Mouse (Mus musculus): ENCODE data around the gene Thyn1. TPM values are rescaled to one million over a fixed set of nuclear protein-coding genes. Genes with fewer than 3 reads are reported as not detected.
A peak's percentile ranks its signal among the peaks of the same experiment; 100 is the strongest.

The Thyn1 gene
- polyA plus RNA-seq, 1 experiment from 2014 or later = 107 TPM

DNA sequence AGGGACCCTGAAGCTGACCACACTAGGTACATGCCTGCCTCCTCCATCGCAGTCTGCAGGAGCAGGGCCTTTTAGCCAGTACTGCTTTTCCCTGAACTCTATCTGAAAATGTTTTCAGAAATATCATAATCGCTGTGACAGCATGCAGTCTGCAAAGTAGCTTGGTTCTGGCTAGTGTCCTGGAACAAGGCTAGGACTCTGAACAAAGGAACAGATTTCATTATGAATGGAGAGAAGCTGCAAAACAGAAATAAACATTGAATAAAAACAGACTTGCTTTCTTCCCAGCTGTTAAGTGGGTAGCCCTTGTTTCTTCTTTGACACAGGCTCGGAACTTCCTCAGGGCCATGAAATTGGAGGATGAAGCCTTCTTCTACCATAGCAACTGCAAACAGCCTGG lies 5.7 kb downstream of the Thyn1 start:
- 95% methylated on average over 3 of the region's 3 CpGs for WGBS

DNA sequence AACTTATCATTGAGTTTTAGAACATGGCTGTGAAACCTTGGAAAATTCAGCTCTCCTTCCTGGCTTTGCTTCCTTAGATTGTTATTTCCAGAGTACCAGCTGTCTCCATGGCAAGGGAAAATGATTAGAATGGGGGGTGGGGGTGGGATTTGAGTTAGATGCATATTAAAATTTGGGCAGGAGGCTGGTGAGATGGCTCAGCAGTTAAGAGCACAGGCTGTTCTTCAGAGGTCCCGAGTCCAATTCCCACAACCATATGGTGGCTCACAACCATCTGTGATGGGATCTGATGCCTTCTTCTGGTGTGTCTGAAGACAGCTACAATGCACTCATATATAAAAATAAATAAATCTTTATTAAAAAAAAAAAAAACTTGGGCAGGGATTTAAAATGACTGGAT lies 6.4 kb downstream of the Thyn1 start:
- no peak overlapping the region for H3K4me3 ChIP-seq
- no peak overlapping the region for H3K9ac ChIP-seq
- no peaks in the 10 kb centered on the region for H3K27me3 ChIP-seq
- peaks cover 63% of the 10 kb centered on the region for H3K36me3 ChIP-seq
- H3K4me1 ChIP-seq = peaks cover under 1% of the 10 kb centered on the region
- no peak overlapping the region for H3K27ac ChIP-seq
- no peaks in the 10 kb centered on the region for H3K9me3 ChIP-seq
- ATAC-seq (ENCODE audit: insufficient number of reproducible peaks, low FRiP score, low TSS enrichment, low read depth) = no peak
- 77% methylated on average over 1 of the region's 1 CpGs for WGBS
- no peak overlapping the region for H3K4me2 ChIP-seq

More for the DNA sequence above, 5.7 kb downstream of the Thyn1 start:
- H3K27me3 ChIP-seq = no peaks in the 10 kb centered on the region
- no peak overlapping the region for H3K4me3 ChIP-seq
- H3K36me3 ChIP-seq = peaks cover 57% of the 10 kb centered on the region
- H3K4me2 ChIP-seq = no peak overlapping the region
- H3K27ac ChIP-seq = no peak overlapping the region
- no peaks in the 10 kb centered on the region for H3K9me3 ChIP-seq
- peaks cover 6% of the 10 kb centered on the region for H3K4me1 ChIP-seq
- no peak overlapping the region for H3K9ac ChIP-seq
- ATAC-seq (ENCODE audit: insufficient number of reproducible peaks, low FRiP score, low TSS enrichment, low read depth) = no peak

DNA sequence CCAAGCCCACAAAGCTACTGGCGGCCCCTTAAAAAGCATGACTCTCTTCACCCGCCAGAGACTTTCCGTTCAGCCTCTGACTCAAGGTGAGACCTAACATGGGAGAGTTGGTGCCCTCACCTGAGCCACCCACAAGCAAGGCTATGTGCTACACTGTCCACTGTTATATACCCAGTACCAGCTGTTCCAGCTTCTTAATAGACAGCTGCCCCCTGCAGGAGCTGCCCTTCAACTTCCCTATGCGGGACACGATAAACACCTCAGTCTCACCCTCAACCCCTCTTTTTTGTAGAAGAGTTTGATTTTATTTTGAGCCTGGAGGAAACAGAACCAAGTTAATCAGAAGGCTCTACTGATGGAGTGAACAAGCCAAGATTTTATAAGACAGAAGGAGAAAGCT lies 7.4 kb downstream of the Thyn1 start:
- Histone ChIP-seq H3K9me3 (no peaks in the 10 kb centered on the region), H3K4me2 (no peak overlapping the region), H3K27ac (no peak overlapping the region), H3K36me3 (peaks cover 72% of the 10 kb centered on the region), H3K4me1 (no peaks in the 10 kb centered on the region), H3K4me3 (no peak overlapping the region), H3K9ac (no peak overlapping the region), H3K27me3 (no peaks in the 10 kb centered on the region)
- ATAC-seq (ENCODE audit: insufficient number of reproducible peaks, low FRiP score, low TSS enrichment, low read depth) = no peak
- WGBS = 88% methylated on average over 5 of the region's 5 CpGs

DNA sequence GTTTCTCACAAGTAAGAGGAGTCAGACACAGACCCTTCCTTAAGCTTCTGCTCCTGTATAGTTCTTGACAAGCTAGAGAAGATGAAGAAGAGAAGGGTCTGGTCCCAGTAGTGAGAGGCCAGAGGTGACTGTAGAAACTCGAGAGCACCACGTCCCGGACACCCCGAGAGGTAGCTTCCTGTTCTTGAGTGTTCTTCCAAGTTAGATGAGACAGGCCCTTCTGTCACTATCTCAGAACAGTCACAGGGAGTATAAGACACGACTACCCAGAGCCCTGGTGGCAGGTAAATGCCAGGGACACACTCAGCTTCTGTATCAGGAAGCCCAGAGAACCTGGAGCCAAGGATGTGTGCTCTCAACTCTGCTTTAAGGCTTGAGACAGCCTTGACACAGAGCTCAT lies 9.7 kb downstream of the Thyn1 start:
- no peaks in the 10 kb centered on the region for H3K4me1 ChIP-seq
- no peaks in the 10 kb centered on the region for H3K27me3 ChIP-seq
- no peaks in the 10 kb centered on the region for H3K9me3 ChIP-seq
- H3K4me2 ChIP-seq = no peak overlapping the region
- ATAC-seq (ENCODE audit: insufficient number of reproducible peaks, low FRiP score, low TSS enrichment, low read depth) = no peak
- H3K27ac ChIP-seq = no peak overlapping the region
- H3K9ac ChIP-seq = no peak overlapping the region
- no peak overlapping the region for H3K4me3 ChIP-seq
- H3K36me3 ChIP-seq = peaks cover 88% of the 10 kb centered on the region
- 83% methylated on average over 5 of the region's 5 CpGs for WGBS

DNA sequence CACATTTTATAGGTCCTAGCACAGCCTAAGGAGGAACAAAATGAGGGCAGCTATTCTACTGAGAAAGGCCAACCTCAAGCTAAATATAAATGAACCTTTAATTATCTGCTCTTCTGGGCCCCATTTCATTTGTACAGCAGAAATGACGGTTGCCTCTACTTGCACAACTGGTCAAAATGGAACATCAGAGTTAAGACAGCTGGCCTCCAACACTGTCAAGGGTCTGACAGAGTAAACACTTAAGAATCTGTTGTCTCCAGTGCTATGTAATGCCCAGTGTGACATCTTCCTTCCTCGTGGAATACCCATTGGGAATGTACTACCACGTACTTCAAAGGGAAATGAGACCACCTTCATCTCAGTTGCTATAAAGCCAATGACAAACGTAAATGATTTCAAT lies 12.1 kb downstream of the Thyn1 start:
- no peaks in the 10 kb centered on the region for H3K9me3 ChIP-seq
- no peaks in the 10 kb centered on the region for H3K27me3 ChIP-seq
- H3K9ac ChIP-seq = no peak overlapping the region
- H3K4me2 ChIP-seq = no peak overlapping the region
- H3K36me3 ChIP-seq = peaks cover 94% of the 10 kb centered on the region
- WGBS = 89% methylated on average over 4 of the region's 4 CpGs
- H3K27ac ChIP-seq = no peak overlapping the region
- no peak for ATAC-seq (ENCODE audit: insufficient number of reproducible peaks, low FRiP score, low TSS enrichment, low read depth)
- no peak overlapping the region for H3K4me3 ChIP-seq
- no peaks in the 10 kb centered on the region for H3K4me1 ChIP-seq

DNA sequence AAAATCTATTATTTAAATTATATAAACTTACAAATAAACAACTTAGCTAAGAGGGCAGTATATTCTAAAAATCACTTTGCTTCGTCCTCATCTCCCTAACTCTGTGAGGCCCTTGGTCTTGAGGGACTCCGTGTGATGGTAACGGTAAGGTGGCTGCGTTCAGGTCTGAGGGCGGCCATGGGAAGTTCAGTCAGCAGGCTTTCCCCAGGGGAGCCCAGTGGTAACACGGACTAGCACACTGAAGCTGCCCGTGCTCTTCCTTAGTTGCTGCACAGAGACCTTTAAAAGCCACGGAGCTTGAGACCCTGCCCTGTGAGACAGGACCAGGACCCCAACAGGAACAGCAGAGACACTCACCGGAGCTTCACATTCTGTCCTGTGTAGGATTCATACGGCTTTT lies 19.5 kb downstream of the Thyn1 start:
- H3K9me3 ChIP-seq = no peaks in the 10 kb centered on the region
- H3K27me3 ChIP-seq = no peaks in the 10 kb centered on the region
- H3K27ac ChIP-seq = no peak overlapping the region
- no peak for ATAC-seq (ENCODE audit: insufficient number of reproducible peaks, low FRiP score, low TSS enrichment, low read depth)
- no peak overlapping the region for H3K4me2 ChIP-seq
- H3K9ac ChIP-seq = no peak overlapping the region
- peaks cover 59% of the 10 kb centered on the region for H3K36me3 ChIP-seq
- H3K4me3 ChIP-seq = no peak overlapping the region
- H3K4me1 ChIP-seq = no peaks in the 10 kb centered on the region
- 93% methylated on average over 10 of the region's 10 CpGs for WGBS

DNA sequence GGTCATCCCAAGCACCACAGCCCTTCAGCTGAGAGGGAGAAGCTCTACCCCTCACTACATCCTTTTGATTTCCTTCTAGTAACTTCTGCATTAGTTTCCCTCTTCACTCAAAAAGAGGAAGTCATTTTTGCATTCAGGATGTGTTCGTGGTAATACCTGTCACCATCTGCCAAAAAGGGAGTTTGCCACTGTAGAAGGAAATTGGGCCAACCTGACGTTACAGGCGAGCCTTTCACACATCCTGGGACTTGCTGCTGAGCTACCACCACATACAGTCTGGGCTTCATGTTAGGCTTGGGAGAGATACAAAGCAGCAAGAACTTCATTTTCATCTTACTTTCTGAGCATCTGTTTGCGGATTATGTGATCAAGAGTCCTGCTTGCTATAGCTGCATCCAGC lies 24.2 kb downstream of the Thyn1 start:
- 84% methylated on average over 4 of the region's 4 CpGs for WGBS
- peaks cover 23% of the 10 kb centered on the region for H3K4me1 ChIP-seq
- no peak for ATAC-seq (ENCODE audit: insufficient number of reproducible peaks, low FRiP score, low TSS enrichment, low read depth)

DNA sequence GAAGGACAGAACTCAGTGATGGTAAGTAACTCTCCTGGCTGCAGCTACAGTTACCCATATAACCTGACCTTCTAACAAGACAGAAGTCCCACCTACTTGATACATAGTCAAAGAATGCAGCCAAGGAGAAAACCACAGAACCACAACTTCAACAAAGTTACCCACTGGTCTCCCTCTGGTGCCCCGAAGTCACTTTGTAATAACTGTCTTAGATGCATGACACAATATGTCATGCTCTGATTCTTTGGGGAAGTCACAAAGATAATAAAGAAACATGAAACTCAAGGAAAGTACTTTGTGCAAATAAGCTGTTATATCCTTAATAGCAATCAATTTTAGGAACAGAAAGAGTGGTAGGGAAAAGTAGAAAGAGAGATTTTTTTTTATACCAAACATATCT lies 27.2 kb downstream of the Thyn1 start:
- ATAC-seq (ENCODE audit: insufficient number of reproducible peaks, low FRiP score, low TSS enrichment, low read depth) = no peak
- 78% methylated on average over 1 of the region's 1 CpGs for WGBS
- H3K4me1 ChIP-seq = peaks cover 35% of the 10 kb centered on the region
- no peak overlapping the region for H3K9ac ChIP-seq
- no peak overlapping the region for H3K4me2 ChIP-seq
- H3K36me3 ChIP-seq = peaks cover 11% of the 10 kb centered on the region; the same call in 1 of the 2 replicates
- no peaks in the 10 kb centered on the region for H3K9me3 ChIP-seq
- H3K4me3 ChIP-seq = no peak overlapping the region
- H3K27me3 ChIP-seq = no peaks in the 10 kb centered on the region
- no peak overlapping the region for H3K27ac ChIP-seq

More for the DNA sequence above, 24.2 kb downstream of the Thyn1 start:
- no peaks in the 10 kb centered on the region for H3K9me3 ChIP-seq
- peaks cover 21% of the 10 kb centered on the region for H3K36me3 ChIP-seq
- no peak overlapping the region for H3K4me2 ChIP-seq
- no peak overlapping the region for H3K27ac ChIP-seq
- H3K9ac ChIP-seq = no peak overlapping the region
- H3K27me3 ChIP-seq = no peaks in the 10 kb centered on the region
- H3K4me3 ChIP-seq = no peak overlapping the region

DNA sequence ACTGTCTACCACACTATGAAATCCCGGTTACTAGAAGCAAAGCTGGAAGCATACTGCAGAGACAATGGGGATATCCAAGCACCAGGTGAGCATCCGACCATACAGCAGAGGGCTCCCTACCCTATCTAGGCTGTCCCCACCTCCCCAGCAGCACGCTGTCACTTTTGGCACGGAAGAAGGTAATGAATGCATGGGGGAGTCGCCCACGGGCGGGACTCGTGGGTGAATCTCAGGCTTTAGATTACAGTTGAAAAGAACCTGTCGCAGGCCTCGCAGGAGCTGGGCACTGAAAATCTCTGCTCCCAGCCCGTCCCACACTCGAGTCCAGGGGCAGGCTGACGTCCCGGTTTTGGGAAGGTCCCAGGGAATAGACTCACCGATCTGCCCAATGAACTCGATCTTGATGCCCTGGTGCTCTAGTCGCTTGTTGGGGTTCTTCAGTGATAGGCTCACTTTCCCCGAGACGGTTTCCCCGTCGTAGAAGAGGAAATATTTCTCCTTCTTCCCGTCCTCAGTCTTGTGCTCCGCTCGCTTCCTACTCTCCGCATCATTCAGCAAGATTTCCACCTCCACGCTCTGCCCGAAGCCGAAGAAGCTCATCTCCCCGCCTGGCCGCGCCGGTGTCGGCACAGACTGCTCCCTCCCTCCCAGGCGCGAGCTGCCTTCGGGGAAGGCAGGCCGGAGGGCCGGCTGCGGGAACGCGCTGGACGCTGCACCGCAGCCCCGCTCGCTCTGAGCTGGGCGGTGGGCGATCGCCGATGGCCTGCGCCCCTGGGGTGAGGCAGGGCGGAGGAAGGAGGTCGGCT lies 29.7 kb downstream of the Thyn1 start:
- Histone ChIP-seq H3K27ac (peak overlapping the region; percentile 91), H3K9me3 (no peaks in the 10 kb centered on the region), H3K4me3 (peak overlapping the region; percentile 98), H3K27me3 (no peaks in the 10 kb centered on the region), H3K4me2 (peak overlapping the region; percentile 85), H3K9ac (peak overlapping the region; percentile 97), H3K4me1 (peaks cover 43% of the 10 kb centered on the region), H3K36me3 (0 out of 2 replicates have a peak, but pooled peaks cover 3% of the 10 kb centered on the region)
- WGBS = under 1% methylated on average over 51 of the region's 52 CpGs
- ATAC-seq (ENCODE audit: insufficient number of reproducible peaks, low FRiP score, low TSS enrichment, low read depth) = no peak; the same call in 1 of the 2 replicates

DNA sequence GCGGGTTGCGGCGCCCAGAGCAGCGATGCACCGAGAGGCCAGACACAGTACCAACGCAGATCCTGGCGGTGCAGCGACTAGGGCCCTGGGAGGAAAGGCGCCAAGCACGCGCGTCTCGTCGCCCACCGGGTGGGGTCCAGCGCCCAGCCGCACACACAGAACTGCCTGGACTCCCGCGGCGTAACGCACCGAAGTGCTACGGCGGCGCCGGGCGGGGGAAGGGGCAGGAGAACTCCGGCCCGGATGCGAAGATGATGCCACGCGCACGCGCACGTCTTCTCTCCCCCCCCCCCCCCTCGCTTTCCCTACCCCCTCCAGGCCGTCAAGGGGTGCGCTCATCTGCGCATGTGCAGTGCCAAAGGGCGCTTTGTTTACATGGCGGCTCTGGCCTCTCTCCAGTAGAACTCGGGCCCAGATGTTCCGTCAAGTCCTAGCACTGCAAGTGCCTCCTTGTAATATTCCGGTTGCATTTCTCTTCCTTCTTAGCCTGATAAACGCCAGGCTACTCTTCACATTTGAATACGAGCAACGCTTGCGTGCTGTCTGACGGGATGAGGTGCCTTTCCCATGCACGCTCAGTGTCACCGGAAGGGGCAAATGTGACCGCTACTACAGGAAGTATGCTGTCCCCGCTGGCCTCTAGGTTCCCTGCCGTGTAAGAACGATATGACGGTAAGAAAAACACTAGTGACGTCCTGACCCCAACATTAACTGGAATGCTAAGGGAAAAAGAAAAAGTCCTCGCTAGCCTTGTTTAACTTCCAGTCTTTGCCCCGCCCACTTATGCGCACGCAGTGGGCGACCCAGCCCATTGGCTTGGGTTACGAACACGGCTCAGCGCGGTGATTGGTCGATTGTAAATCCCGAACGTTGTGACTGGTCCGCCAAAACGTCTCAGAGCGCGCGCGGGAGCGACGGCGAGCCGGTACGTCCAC lies 30.6 kb downstream of the Thyn1 start, which contains the start of the genes Vps26b and Ncapd3:
Vps26b (minus strand) TSS at position 238 of the 935 bp plus-strand sequence.
Ncapd3 (plus strand) TSS at position 348 of the 935 bp plus-strand sequence.
- peak; percentile 94 for ATAC-seq (ENCODE audit: insufficient number of reproducible peaks, low FRiP score, low TSS enrichment, low read depth)
- peak within 1 kb of the TSS; percentile 97 for H3K9ac ChIP-seq
- H3K36me3 ChIP-seq = no peaks in the 10 kb centered on the region
- peaks cover 43% of the 10 kb centered on the region for H3K4me1 ChIP-seq
- under 1% methylated on average over 69 of the region's 80 CpGs for WGBS
- H3K27ac ChIP-seq = peak within 1 kb of the TSS; percentile 91
- H3K9me3 ChIP-seq = no peaks in the 10 kb centered on the region
- H3K4me3 ChIP-seq = peak within 1 kb of the TSS; percentile 98
- peak within 1 kb of the TSS; percentile 85 for H3K4me2 ChIP-seq
- H3K27me3 ChIP-seq = no peaks in the 10 kb centered on the region

DNA sequence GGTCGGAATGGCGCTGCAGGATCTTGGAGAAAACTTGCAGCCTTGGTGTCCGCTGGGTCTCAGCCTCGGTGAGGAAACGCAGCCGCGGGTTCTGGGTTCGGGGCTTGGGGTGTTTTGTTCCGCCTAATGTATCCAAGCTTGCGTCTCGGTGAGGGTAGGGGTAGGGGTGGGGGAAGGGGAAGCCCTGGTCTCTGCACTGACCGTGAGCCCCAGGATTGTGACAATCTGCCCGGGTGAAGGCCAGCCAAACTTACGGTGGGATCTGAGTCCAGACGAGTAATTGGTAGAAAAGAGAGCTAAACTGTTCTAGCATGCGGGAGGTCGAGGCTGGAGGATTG lies 31.2 kb downstream of the Thyn1 start:
- H3K9ac ChIP-seq = peak overlapping the region; percentile 54
- WGBS = 1% methylated on average over 17 of the region's 17 CpGs
- H3K27ac ChIP-seq = 0 out of 2 replicates have a peak overlapping the region, but pooled peaks have one; percentile 38
- peak overlapping the region; percentile 98 for H3K4me3 ChIP-seq
- H3K4me2 ChIP-seq = peak overlapping the region; percentile 77
- H3K9me3 ChIP-seq = no peaks in the 10 kb centered on the region
- no peaks in the 10 kb centered on the region for H3K36me3 ChIP-seq
- 0 out of 2 replicates have a peak, but pooled peaks have one; percentile 5 for ATAC-seq (ENCODE audit: insufficient number of reproducible peaks, low FRiP score, low TSS enrichment, low read depth)
- H3K4me1 ChIP-seq = peaks cover 43% of the 10 kb centered on the region
- H3K27me3 ChIP-seq = no peaks in the 10 kb centered on the region

DNA sequence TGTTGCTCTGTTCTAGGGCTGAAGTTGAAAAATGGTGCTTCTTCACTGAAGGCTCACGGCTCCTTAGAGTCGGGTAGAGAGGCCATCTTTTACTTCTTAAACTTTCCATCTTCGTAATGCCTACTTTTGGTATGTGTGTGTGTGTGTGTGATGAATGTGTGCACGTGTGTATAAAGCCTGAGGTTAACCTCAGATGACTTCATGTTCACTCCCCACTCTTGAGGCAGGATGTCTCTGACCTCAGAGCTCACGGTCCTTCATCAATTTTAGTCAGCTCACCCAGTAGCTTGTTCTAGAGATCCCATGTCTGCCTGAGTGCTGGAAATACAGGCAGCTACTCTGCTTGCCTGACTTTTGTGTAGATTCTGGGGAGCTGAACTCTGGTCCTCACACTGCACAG lies 44.4 kb downstream of the Thyn1 start:
- Histone ChIP-seq H3K27ac (no peak overlapping the region), H3K27me3 (no peaks in the 10 kb centered on the region), H3K4me1 (no peaks in the 10 kb centered on the region), H3K9ac (no peak overlapping the region), H3K36me3 (peaks cover 77% of the 10 kb centered on the region), H3K9me3 (no peaks in the 10 kb centered on the region), H3K4me2 (no peak overlapping the region), H3K4me3 (no peak overlapping the region)
- no peak for ATAC-seq (ENCODE audit: insufficient number of reproducible peaks, low FRiP score, low TSS enrichment, low read depth)
- WGBS = 84% methylated on average over 5 of the region's 5 CpGs
